Mouse (Mus musculus) lung, postnatal 10 days (tissue): ENCODE results near the gene Tada2b.

ENCODE experiments used
- DNase-seq: peaks from one replicate; pipeline ENCODE4 v3.0.0; 2021

Gene Tada2b

DNA sequence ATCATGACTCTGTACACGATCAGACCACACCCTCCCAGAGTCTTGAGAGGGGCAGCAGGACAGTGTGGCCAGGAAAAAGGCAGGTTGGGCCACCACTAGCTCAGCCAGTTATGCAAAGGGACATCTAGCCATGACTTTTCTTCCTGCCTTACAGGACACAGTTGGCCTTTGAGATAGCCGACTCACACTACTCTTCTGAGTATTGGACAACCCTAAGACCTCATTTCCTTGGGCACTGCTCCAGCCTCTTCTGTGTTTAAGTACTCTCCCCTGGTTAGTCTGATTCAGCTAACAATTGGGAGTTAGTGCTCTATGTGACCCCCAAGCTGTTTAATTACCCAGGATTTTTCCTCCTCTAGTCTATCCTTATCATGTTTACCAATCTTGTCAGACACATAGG is 4.3 kb downstream of the Tada2b start:
- DNase-seq = no peak

DNA sequence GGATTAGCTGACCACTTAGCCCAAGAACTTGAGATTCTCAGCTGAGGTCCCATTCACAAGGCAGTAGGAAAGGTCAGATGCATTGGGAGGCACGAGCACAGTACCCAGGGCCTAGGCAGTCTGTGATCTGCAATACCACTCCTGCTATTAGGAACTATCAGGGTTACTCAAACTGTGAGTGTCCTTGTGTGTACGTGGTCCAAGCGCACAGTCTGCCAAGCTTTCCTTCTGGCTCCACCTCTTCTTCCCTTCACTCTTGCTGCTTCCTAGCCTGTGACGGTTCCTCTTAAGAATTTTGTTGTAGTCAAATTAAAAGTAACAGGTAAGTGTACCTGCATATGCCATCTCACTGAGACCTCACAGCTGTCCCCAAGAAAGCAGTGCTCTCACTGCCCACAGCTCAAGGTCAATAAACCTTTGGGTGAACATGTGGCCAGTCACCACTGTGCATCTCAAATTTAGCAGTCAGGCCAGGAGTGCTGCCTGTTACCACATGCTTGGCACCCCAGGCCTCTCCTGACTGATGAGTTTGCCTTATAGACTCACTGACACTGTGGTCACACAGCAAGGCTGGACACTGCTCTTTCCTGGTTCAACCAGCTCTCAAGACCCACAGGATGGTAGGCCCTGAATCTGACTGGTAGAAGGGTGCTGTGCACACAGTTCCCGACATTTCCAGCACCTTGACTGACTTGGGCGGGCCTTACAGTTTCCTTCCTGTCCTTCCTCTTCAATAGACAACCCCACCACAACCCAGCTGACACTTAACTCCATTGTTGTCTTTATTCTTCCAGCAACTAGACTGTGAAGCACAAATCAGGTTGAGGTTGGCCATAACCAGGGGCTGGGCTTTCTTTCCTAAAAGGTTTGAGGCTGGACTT is 5.3 kb downstream of the Tada2b start:
- DNase-seq = no peak

DNA sequence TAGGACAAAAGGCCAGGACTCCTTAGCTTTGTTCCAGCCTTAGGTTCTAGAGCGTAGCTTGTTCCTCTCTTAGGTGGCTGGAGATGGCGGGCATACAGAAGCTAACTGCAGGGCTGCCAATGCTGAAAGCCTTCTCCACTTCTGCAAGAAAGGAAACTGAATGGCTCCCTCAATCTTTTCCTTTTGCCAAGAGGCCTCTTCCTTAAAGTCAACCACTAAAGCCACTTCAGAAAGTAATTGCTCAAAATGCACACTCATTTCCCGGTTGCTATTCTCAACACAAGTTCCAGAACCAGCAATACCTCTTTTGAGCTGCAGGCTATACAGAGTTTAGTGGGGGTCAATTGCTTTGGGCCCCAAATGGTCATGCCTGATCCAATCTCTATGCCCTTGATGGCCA is 6.6 kb downstream of the Tada2b start:
- no peak for DNase-seq

DNA sequence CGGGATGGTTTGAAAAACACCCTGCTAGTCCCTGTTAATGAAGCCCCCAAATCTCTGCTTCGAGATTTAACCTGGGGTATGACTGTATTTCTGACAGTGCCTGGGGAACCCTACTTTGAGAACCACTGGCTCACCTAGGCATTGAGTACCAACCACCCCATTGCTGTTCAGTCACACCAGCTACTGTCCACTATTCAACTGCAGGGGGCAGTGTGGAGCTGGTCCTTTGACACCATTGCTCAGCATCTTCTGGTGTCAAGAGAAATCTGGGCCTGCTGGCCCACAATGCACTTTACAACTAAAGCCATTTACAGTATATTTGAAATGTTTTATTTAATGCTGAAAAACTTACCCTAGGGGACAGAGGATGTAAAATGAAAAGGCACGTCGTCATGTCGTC is 9.8 kb downstream of the Tada2b start:
- peak; percentile 80 for DNase-seq

DNA sequence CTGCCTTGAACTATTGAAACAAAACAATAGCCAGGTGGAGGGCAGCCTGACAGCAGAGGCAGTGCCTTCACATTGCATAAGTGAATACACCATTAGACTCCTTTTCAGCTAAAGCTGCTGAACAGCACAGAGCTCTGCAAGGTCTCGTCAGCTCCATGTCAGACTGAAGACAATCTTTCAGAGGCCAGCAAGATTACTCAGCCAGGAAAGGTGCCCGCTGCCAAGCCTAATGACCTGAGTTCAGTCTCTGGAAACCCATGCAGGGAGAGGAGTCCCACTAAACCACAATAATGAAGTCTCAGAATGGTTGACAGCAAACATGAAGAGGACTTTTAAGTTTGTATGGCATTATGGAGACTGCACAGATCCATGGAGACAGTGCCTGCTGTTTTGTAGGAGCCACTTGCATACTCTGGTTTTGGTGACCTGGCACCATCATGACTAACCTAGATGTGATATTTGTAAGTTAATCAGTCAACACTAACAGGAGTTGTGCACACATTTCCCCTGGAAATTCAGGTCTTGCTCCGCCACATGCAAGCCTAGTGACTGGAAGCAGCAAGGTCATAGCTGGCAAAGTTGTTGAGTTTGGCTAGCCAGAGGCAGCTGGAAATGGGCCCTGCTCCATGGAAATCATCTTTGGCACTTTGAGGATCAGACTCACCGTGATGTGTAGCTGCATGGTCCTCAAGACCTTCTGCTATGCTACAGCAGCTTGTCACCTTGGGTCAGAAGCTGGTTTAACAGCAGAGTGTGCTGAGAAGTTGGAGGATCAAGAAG is 11.0 kb downstream of the Tada2b start:
- no peak for DNase-seq

DNA sequence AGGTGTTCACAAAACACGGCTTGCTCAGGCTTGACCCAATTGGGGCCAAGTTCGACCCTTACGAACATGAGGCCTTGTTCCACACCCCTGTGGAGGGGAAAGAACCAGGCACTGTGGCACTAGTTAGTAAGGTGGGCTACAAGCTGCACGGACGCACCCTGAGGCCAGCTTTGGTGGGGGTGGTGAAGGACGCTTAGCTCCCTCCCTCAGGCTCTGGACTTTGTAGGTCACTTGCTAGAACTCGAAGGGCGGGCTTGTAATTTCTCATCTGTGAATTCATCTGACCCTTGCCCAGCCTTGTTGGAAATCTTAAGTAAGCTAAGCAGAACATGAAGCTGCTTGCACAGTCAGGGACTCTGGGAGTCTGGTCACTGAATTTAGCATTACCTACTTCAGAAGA is 12.9 kb downstream of the Tada2b start:
- no peak for DNase-seq

DNA sequence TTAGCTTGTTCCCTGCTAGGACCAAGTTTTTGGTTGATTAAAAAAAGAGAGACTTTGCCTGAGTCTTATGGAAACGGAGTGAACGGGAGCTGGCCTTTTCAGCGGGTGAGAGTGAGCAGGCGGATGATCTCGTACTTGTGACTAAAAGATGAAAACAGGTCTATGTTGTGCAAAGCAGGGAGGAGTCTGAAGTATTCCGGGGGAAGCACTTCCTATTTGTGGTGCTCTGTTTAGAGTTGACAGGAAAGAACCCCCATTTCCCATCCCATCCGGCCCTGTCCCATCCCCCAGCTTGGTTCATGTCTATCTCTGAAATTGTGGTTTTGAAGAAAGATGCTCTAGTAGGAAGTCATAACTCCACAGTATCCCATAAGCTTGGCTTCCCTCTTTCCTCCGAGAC is 18.2 kb downstream of the Tada2b start:
- DNase-seq = peak; percentile 30

DNA sequence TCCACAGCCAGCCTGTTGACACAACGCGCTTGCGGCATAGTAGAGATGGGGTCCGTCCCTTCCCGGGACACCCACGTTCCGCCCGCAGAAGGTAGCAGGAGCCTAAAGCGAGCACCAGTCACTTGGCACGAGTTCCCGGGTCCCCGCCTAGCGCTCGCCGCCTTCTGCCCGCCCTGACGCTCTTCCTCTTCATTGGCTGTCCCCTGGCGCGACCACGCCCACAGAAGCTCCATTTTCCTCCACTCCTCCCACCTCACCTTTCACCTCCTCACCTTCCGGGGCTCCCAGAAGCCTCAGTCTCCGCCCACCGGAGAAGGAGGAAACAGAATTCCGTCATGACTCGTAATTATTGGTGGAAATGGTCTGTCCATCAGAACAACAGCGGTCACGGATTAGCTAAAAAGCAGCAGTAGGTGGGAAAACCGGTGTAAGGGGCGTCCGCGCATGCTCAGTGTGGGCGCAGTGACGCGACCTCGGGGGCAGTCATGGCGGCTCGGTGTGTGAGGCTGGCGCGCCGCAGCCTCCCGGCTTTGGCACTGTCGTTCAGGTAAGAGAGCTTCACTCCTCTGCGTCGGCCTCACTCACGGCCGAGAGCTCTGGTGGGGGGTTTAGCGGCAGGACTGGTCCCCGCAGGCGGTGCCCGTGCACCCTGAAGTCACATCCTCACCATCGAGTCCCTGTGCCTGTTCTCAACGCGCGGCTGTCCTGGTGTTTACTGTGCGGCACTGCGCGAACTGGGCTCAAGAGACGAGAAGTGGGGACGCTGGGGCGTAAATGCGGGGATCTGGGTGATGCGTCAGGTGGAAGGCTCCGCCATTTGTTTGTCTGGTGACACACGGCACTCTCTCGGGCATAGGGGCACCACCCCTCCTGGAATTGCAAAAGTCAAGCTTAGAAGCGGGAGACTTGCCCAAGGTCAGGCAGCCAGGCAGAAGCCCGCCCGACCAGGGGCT is 19.1 kb downstream of the Tada2b start, which contains the start of gene Grpel1:
Gene Grpel1, plus strand, starts transcription at position 290 of the 953 bp plus-strand sequence.
- DNase-seq = peak; percentile 100

DNA sequence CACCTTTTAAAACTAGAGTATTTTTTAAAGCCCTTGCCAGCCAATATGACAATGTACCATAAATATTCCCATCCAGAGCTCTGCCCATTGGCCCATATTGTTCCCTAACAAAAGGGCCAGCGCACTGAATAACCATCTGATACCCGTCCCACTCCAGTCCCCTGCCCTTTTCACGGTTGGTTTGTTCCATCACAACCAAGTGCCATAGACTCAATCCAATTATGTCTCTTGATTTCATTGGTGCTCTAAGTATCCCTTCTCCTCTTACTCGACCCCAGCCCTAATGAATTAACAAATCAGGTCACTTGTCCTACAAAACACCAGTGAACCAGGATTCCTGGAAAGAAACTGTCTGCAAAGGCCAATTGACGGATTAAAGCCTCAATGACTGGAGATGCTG is 20.7 kb downstream of the Tada2b start:
- DNase-seq = no peak

DNA sequence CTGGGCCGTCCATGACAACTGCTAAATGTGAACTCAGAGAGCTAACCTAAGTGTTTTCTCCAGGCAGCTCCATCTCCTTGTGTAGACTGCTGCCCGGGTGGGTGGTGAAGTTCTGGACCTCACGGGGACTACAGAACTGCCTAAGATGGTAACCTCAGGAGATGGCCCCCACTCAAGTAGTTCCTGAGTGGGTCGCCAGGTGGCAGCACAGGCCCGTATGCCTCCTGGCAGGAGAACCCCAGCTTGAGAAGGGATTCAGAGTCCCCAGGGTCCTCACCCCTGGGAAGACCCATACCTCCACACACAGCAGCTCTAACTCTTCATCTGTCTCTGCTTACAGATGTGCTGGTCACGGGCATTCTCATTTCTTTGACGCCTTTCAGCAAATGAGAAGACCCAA is 21.3 kb downstream of the Tada2b start:
- DNase-seq = peak; percentile 87

DNA sequence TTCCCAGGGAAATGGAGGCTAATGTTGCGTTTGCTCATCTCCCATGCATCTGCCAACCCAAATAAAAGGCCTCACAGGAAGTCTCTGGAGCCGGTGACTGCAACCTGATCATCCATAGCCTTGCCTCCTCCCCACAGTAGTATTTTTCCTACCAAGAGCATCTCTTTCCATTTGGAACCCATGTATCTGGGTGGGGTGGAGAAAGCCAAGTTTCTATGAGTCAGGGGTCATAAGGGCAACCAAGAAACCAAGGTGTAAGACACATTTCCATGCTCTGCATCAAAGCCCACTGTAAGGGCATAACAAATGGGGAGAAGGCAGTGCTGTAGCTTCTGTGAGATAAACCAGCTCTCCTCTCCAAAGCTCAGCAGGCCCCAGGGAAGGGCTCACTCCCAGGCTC is 22.9 kb downstream of the Tada2b start:
- DNase-seq = no peak

DNA sequence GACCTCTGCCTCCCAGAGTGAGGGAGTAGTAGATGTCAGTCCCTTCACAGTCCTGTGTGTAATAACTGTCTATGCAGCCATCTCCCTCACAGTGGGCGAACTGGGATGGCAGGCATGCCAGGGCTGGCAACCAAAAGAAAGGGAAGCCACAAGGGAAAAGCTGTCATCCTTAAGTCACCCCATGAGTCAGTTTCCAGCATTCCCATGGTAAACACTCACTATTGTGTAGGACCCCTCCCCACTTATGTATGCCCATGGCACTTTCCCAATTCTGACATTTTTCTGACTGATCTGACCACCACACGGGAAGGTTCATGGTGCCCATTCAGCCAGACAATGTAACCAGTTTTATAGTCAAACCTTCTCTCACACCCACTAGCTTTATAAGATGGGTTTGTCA is 23.4 kb downstream of the Tada2b start:
- no peak for DNase-seq

DNA sequence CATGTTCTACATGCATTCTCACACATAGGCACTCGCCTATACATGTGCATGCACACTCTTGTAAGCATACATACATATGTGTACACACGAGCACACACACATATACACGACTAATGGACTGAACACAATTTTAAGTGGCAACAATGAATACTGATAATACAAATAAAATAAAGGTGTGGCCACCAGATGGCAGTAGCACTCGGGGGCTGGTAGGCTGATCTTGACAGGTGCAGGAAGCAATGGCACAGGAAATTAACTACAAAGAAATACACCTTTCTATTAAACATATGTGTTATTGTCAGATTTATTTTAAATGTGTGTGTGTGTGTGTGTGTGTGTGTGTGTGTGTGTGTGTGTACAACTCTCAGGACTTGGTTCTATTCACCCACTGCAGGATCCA is 25.2 kb downstream of the Tada2b start:
- DNase-seq = peak; percentile 64

DNA sequence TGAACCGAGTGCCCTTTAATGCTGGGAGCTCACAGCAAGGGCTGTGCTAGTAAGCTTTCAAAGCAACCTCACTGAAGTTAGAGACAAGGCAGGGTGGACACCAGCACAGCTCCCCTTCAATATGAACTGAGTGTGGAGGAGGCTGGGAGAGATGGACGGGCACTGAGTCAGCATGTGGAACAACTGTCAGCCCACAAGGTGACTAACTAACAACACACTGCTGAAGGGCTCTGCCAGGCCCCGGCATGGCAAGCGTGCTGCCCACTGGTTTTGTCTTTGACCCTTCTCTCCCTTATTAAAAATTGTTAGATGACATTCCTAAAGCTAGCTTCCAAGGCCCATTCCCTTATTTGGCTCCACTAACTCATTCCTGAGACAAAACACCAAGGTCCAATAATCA is 26.4 kb downstream of the Tada2b start:
- DNase-seq = no peak

DNA sequence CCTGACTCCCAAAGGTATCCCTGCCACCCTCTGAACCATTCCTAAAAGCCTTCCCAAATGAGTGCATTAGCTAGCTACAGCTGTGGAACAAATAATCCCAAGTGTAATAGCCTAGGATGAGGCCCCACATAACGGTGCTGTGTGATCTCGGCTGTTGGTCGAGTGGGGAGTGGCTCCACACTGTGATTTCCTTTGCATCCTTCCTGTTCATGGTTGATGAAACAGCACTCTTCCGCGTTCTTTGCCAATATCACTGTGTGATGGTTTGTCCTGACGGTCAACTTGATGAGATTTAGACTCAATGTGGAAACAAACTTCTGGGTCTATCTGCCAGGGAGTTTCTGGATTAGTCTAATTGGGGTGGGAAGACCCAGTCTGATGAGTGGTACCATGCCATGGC is 31.3 kb downstream of the Tada2b start:
- no peak for DNase-seq

DNA sequence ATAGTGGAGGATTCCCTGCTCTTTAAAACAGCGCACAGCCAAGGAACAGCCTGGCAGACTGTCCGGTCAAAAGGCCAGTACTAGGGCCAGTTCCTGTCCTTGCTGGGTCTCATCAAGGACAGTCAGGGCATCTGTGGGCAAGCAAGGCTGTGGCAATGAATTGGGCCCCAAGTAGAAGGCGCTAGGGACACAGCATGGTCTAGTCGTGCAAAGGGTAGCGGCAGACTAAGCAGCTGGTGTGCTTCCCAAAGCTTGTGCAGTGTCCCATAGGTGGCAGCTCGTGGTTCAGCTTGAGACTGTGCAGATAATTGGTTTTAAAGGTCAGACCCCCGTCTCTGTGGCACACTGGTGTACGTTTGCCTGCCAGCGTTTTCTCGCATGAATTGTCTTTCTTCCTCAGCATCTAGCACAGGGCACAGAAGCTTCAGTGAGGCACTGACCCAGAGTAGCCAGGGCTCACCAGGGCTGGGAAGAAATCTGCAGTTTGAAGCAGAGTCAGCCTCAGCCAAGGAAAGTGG is 32.2 kb downstream of the Tada2b start:
- no peak for DNase-seq

DNA sequence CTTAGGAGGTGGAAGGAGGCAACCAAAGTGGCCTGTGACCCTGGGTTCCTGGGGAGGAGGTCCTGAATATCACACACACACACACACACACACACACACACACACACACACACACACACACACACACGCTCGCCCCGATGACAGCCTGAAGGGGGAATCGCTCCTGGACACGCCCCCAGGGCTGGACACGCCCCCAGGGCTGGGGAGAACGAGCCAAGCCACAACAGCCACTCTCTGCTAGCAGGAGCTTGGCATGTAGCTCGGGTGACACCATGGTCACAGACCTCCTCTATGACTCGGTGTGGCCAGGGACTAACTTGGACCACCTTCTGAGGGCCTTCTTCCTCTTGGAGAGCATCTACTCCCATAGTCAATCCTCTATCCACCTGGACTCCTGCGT is 33.0 kb downstream of the Tada2b start:
- DNase-seq = peak; percentile 43

DNA sequence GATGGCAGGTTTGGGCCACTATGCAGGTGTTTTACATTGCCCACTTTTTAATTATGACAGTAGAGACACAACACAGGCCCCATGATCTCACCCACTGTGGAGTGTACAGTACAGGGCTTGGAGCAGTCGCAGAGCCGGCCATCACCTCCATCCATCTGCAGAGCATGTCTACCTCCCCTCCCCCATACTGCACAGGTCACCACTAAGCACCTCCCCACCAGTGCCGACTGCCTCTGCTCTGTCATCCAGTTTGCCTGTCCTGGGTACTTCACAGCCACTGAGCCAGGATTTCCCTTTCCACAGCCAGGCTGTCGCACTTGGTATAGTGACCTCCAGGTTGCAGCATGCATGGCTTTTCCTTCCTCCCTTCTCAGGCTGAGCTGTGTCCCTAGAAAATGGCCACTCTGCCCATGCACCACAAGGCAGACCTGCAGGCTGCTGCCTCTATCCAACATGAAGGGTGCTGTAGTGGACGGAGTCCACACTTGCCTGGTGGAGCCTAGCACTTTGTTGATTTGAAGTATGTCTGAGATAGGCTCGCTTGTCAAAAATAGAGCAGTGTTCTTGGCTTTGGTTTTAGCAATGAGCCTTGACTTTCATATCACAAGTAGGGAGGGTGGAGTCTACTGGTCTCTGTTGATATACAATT is 34.3 kb downstream of the Tada2b start:
- DNase-seq = no peak

DNA sequence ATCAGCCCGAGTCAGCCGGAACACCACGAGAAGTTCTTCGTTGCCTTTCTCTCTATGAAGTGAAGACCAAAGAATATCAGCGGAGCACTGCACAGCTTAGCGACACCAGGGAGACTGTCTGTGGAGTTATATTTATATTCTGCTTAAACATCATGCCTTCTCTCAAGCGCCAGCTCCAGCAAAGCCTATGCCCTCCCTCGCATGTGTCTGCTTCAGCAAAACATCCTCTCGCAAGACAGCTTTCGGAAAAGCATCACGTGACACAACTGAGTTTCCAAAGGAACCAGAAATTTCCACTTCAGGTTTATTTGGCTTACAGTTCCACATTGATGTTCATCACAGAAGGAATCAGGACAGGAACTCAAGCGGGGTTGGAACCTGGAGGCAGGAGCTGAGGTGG is 36.2 kb downstream of the Tada2b start:
- DNase-seq = no peak

DNA sequence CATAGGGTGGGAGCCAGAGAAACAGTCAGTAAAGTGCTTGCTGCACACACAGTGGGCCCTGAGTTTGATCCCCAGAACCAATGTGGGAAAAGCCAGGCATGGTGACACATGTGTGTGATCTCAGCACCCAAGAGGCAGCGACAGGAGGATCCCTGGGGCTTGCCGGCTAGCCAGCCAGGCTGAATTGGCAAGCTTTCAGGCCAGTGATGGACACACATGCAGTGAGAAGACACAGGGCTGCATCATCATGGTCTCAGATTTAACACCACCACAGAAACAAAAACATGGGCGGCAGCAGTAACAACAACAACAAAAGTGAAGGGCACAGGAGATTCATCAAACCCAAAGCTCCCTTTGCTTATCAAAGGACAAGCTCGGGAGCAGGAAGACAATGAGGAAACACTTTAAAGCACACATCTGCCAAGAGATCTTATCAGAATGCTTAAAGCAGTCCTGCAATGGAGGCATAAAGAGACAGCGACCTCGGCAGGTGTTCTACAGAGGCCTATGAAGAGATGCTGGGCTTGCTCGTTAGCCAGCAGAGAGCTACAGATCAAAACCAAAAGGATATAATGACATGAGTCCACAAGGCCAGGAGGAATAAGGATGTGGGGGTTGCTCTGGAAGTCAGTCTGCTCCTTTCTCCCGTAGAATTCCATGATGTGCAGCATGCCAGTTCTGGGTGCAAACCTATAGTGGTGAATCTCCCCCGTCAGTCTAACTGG is 37.8 kb downstream of the Tada2b start:
- DNase-seq = no peak

DNA sequence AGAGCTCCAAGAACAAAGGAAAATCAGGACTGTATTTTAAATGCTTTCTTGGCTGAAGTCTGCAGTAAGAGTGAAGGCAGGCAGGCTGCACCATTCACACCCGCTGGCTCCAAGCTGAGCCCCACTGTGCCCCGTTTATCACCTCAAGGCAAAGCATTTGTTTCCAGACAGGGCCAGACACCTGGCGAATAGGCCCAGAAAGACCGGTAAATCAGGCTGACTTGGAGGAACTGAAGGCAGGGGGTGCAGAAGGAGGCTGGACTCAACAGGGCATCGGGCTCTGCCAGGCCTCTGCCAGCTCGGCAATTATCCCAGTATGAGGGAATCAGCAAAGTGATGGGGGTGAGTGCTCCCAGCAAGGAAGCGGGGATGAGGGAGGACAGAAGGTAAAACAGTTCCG is 39.1 kb downstream of the Tada2b start:
- no peak for DNase-seq

DNA sequence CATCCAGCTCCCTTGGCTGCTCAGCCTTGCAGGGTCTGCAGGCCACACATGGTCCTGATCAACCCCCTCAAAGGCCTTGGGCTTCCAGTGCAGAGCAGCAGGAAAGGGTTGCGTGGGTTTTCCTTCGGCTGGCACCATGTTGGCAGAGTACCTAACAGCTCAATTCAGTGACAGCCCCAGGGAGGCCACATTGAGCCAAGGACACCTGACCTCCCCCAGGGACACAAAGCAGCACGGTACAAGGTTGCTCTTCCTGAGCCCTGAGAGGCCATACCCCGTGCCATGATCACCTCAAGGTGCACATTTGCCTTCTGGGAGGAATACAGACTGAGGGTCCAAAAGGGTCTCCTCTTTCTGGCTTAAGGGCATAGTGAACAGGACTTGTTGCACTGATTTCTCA is 39.5 kb downstream of the Tada2b start:
- no peak for DNase-seq
